Mouse (Mus musculus): ENCODE data around the gene Carnmt1.

GRCm38 (mm10) chr19:18659349-18659748 is 11.2 kb upstream of the Carnmt1 start:
- TF ChIP-seq POLR2A (IDR thresholded peaks at IDR 0.05; ENCODE audit: insufficient read depth, low read length) (no peak), EP300 (IDR thresholded peaks at IDR 0.05; ENCODE audit: insufficient read depth, low read depth, low read length) (no peak)

Measured in ES-Bruce4 (cell line).